Mouse (Mus musculus): ENCODE results near the gene Ybx2.

- no peak for TF ChIP-seq CTCF (IDR thresholded peaks at IDR 0.05; ENCODE audit: low read depth, low read length)
- TF ChIP-seq POLR2A (IDR thresholded peaks at IDR 0.05; ENCODE audit: extremely low read depth, insufficient read depth, low read length), result no peak
Measured at GRCm38 (mm10) chr11:69968793-69969192, 33.2 kb downstream of the Ybx2 start.

All from liver, adult 2 months (tissue).